Mouse (Mus musculus) kidney, postnatal 0 days (tissue): ENCODE measurements around the gene Ppp6r3. TPM values are rescaled to one million over a fixed set of nuclear protein-coding genes. Genes with fewer than 3 reads are reported as not detected.
A peak's percentile ranks its signal among the peaks of the same experiment; 100 is the strongest.

ENCODE experiments used
- ATAC-seq: fragments of 200-750 bp; cut with Nextera tagmentation; replicated peaks from 2 replicates; pipeline ENCODE4 v1.8.0; 2017; ENCODE audit warnings: low read depth, moderate number of reproducible peaks, moderate TSS enrichment, moderate library complexity; ENCODE audit not compliant: low FRiP score
- DNase-seq: peaks from one replicate; pipeline ENCODE4 v3.0.0-alpha.2; 2016; ENCODE audit warnings: low spot score
- H3K27ac ChIP-seq: fragments of 300-500 bp; sonication (generic); 2 replicates; pipeline ENCODE4 v1.5.1; 2014; ENCODE audit warnings: mild to moderate bottlenecking
- H3K27me3 ChIP-seq: fragments of 300-500 bp; sonication (generic); 2 replicates; pipeline ENCODE4 v1.6.1; 2014; ENCODE audit warnings: low read length, mixed read lengths; ENCODE audit not compliant: insufficient read depth
- H3K36me3 ChIP-seq: fragments of 300-500 bp; sonication (generic); 2 replicates; pipeline ENCODE4 v1.6.1; 2014; ENCODE audit warnings: low read length, mixed read lengths; ENCODE audit not compliant: insufficient read depth
- H3K4me1 ChIP-seq: fragments of 300-500 bp; sonication (generic); replicated peaks from 2 replicates; pipeline ENCODE4 v1.6.1; 2014; ENCODE audit warnings: antibody characterized with exemption, low read length, mixed read lengths; ENCODE audit not compliant: insufficient read depth
- H3K4me2 ChIP-seq: fragments of 300-500 bp; sonication (generic); 2 replicates; pipeline ENCODE4 v1.6.1; 2014; ENCODE audit warnings: mild to moderate bottlenecking, low read length, moderate library complexity, mixed read lengths
- H3K4me3 ChIP-seq: fragments of 300-500 bp; sonication (generic); replicated peaks from 2 replicates; pipeline ENCODE4 v1.5.1; 2014; ENCODE audit warnings: low read depth, low read length
- H3K9ac ChIP-seq: fragments of 300-500 bp; sonication (generic); 2 replicates; pipeline ENCODE4 v1.6.1; 2014; ENCODE audit warnings: low read depth, low read length
- H3K9me3 ChIP-seq: fragments of 300-500 bp; sonication (generic); replicated peaks from 2 replicates; pipeline ENCODE4 v1.6.1; 2016; ENCODE audit warnings: low read length, inconsistent platforms, mixed read lengths
- CTCF ChIP-seq: IDR thresholded peaks from 2 replicates; pipeline ENCODE4 v1.5.1; 2016; ENCODE audit warnings: antibody characterized with exemption, low read depth, mild to moderate bottlenecking, moderate library complexity
- WGBS: fragments of 180-500 bp; shearing (Covaris S2); extraction: QIAGEN DNeasy Blood & Tissue Kit; methylation state at CpG from one replicate; pipeline ENCODE4 v1.1.7; 2014; 5-methylcytosine and 5-hydroxymethylcytosine counted together
- polyA plus RNA-seq: library from polyadenylated mRNA; unstranded; fragments of >200 nt; fragmentation: Nextera tagmentation; extraction: Ambion mirVana; gene quantifications from 2 replicates; pipeline ENCODE4 v1.2.1, GENCODE M21; 2015

The Ppp6r3 gene
- polyA plus RNA-seq, 1 experiment from 2014 or later: 37.9 TPM

DNA sequence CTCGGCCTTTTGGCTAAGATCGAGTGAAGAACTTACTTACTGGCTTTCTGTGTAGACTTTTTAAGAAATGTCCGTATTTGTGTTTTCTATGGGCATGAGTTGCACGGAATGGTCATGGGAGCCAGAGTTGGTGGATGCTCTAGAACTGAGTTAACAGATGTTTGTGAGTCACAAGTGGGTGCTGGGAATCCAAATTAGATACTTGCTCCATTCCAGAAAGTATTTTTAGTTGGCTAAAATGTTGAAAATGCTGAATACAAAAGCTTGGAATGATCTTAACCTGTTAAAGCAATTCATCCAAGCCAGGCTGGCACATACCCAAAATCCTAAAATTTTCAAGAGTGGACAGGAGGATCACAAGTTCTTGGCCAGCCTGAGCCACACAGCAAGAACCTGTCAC lies 48.0 kb downstream of the Ppp6r3 start:
- H3K4me1 ChIP-seq: no peaks in the 10 kb centered on the region
- peaks cover 23% of the 10 kb centered on the region; the same call in 1 of the 2 replicates for H3K36me3 ChIP-seq
- no peak overlapping the region for H3K9ac ChIP-seq
- ATAC-seq: no peak
- H3K9me3 ChIP-seq: no peaks in the 10 kb centered on the region
- H3K27me3 ChIP-seq: no peaks in the 10 kb centered on the region
- 99% methylated on average over 4 of the region's 4 CpGs for WGBS
- no peak overlapping the region for H3K4me3 ChIP-seq
- no peak overlapping the region for H3K4me2 ChIP-seq
- no peak overlapping the region for H3K27ac ChIP-seq
- no peak for DNase-seq
- TF ChIP-seq CTCF: no peak

DNA sequence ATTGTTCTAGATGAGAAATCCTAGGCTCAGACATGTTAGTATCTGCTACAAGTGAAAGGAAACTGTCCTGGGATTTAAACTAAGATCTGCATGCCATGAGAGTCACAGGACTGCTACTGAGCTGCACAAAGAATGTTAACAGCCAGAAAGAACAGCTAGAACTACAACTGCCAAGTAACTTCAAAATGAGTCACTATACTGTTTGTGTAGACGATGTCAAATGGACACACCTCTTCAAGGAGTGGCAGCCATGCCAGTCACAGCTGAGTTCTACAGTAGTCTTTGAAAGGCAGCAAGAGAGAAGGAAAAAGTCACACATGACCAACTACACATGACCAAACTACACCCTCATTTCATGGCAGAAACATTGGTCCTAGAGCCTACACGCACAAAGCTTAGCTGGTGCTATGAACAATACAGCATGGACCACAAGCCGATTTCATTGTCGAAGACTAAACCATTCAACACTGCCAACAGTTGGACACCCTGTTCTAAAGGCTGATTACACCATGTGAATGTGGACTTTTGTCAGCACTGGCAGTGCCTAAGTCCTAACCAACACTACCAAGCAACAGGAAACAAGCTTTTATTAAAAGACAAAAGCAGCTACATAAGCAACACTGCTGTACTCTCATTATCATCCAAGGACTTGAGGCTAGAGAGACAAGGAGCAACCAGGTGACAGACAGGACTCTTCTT lies 55.9 kb downstream of the Ppp6r3 start:
- no peak overlapping the region for H3K27ac ChIP-seq
- H3K4me2 ChIP-seq: no peak overlapping the region
- no peak for DNase-seq
- no peak for TF ChIP-seq CTCF
- H3K9ac ChIP-seq: no peak overlapping the region
- no peak for ATAC-seq
- WGBS: 94% methylated on average over 4 of the region's 4 CpGs
- no peaks in the 10 kb centered on the region for H3K9me3 ChIP-seq
- H3K4me1 ChIP-seq: no peaks in the 10 kb centered on the region
- no peak overlapping the region for H3K4me3 ChIP-seq
- H3K36me3 ChIP-seq: peaks cover 34% of the 10 kb centered on the region
- H3K27me3 ChIP-seq: no peaks in the 10 kb centered on the region

DNA sequence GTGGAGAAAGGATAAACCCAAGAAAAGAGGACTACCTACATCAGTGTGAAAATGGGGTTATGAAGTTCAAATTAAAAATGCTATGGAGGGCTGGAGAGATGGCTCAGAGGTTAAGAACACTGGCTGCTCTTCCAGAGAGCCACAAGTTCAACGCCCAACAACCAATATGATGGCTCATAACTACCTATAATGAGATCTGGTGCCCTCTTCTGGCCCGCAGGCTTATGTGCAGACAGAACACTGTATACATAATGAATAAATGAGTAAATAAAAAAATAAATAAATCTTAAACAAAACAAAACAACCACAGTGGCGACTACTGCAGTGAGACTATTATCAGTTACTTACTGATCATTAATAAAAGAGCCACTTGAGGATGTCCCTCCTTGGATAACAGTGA lies 78.3 kb downstream of the Ppp6r3 start:
- Histone ChIP-seq H3K27ac (no peak overlapping the region), H3K4me2 (no peak overlapping the region), H3K9me3 (no peaks in the 10 kb centered on the region), H3K27me3 (no peaks in the 10 kb centered on the region), H3K36me3 (peaks cover 55% of the 10 kb centered on the region), H3K9ac (no peak overlapping the region), H3K4me1 (no peaks in the 10 kb centered on the region), H3K4me3 (no peak overlapping the region)
- no peak for ATAC-seq
- DNase-seq: no peak
- 96% methylated on average over 3 of the region's 3 CpGs for WGBS
- TF ChIP-seq CTCF: peak; percentile 32

DNA sequence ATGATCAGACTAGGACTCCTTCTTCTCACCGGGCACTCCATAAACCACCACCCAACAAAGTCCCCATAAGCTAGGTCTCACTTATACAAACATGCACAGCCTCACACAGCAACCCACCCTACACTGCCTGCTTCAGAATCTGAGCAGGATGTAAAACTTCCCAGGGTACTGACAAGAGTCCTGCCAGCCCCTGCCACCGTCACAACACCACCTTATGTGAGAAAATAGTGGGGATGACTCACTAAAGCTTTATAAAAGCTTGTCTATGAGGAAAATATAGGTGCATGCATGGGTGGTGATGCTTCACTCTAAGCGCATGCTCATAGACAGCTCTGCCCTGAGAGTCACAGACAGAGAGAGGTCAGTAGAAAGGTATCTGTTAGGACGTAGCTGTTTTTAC lies 85.7 kb downstream of the Ppp6r3 start:
- Histone ChIP-seq H3K9ac (no peak overlapping the region), H3K4me1 (no peaks in the 10 kb centered on the region), H3K36me3 (peaks cover 70% of the 10 kb centered on the region), H3K4me3 (no peak overlapping the region), H3K27me3 (no peaks in the 10 kb centered on the region), H3K9me3 (no peaks in the 10 kb centered on the region), H3K27ac (no peak overlapping the region), H3K4me2 (no peak overlapping the region)
- no peak for DNase-seq
- WGBS: 93% methylated on average over 4 of the region's 4 CpGs
- no peak for TF ChIP-seq CTCF
- ATAC-seq: no peak

DNA sequence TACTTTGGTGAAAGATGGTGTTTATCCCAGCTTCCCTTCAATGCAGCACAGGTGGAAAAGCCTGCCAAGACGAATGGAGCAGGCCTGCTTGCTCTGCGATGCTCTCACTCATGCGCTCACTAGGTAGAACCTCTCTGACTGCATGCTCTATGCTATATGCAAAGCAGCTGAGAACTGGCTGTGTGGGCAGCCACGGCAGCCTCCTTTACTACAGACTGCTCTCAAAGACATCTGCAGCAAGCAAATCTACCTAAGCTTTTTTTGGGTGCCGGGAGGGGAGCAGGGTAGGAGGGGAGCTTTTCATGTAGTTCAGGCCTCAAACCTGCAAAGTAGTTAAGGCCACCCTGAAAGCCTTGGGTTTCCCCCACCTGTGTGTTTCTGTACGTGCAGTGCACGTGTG lies 92.7 kb downstream of the Ppp6r3 start:
- no peak for ATAC-seq
- no peaks in the 10 kb centered on the region for H3K27me3 ChIP-seq
- TF ChIP-seq CTCF: no peak
- DNase-seq: no peak
- H3K9me3 ChIP-seq: no peaks in the 10 kb centered on the region
- H3K36me3 ChIP-seq: peaks cover 75% of the 10 kb centered on the region
- no peak overlapping the region for H3K27ac ChIP-seq
- H3K4me3 ChIP-seq: no peak overlapping the region
- no peaks in the 10 kb centered on the region for H3K4me1 ChIP-seq
- no peak overlapping the region for H3K4me2 ChIP-seq
- WGBS: 96% methylated on average over 7 of the region's 7 CpGs
- H3K9ac ChIP-seq: no peak overlapping the region

DNA sequence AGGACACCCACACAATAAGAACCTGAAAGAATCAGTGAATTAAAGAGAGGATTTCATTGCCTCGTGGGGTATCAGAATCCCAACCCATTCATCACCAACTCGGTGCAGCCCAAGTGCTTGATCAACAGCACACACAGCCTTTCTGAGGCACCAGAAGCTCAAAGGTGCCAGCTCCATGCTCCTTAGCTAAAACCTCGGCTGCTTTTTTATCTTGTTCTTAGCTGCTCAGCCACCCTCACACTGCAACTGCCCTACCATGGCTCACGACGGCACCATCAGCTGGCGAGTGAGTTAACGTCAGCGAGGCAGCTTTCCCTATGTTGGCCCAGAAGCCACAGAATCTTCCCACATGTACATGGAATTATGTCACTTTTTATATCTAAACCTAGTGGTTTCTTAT lies 95.4 kb downstream of the Ppp6r3 start:
- Histone ChIP-seq H3K4me1 (no peaks in the 10 kb centered on the region), H3K4me2 (no peak overlapping the region), H3K27me3 (no peaks in the 10 kb centered on the region), H3K9me3 (no peaks in the 10 kb centered on the region), H3K4me3 (no peak overlapping the region), H3K36me3 (peaks cover 70% of the 10 kb centered on the region), H3K9ac (no peak overlapping the region), H3K27ac (no peak overlapping the region)
- ATAC-seq (no peak), DNase-seq (no peak)
- TF ChIP-seq CTCF: no peak
- 92% methylated on average over 8 of the region's 8 CpGs for WGBS

DNA sequence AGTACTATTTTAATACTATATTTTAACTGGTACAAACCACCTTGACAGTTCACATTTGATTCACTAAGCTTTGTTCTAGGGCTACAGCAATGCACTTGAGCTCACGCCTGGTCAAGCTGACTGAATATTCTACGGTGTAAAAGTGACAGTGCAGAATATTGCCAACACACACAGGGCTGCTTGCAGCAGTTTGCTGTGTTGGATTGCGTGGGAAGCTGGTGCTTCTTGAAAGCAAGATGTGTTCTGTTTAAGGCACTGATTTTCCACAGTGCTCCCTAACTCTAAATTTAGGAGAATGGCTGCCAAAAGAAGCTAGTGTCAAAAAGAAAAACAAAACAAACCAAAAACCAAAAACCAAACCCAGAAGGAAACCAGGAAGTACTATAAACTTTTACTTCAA lies 98.6 kb downstream of the Ppp6r3 start:
- Histone ChIP-seq H3K9me3 (no peaks in the 10 kb centered on the region), H3K9ac (no peak overlapping the region), H3K27ac (no peak overlapping the region), H3K4me2 (no peak overlapping the region), H3K4me1 (no peaks in the 10 kb centered on the region), H3K27me3 (no peaks in the 10 kb centered on the region), H3K4me3 (no peak overlapping the region), H3K36me3 (peaks cover 60% of the 10 kb centered on the region)
- no peak for TF ChIP-seq CTCF
- 95% methylated on average over 3 of the region's 3 CpGs for WGBS
- DNase-seq: no peak
- ATAC-seq: no peak
